Mouse (Mus musculus) Patski (cell line): ENCODE results near the gene Cmss1. TPM values are rescaled to one million over a fixed set of nuclear protein-coding genes. Genes with fewer than 3 reads are reported as not detected.

Experiments used
- ATAC-seq: fragments of 100-300 bp; one replicate; pipeline ENCODE4 v1.8.0; 2021
- CTCF ChIA-PET: fragments of 350-600 bp; sonication (Branson Sonifier 250); formaldehyde crosslinking; loops from one replicate; lab custom pipeline; 2022; ENCODE audit warnings: inconsistent platforms; lab: Charles Lee
- POLR2A ChIA-PET: fragments of 350-600 bp; sonication (Branson Sonifier 250); formaldehyde crosslinking; loops from one replicate; lab custom pipeline; 2022; ENCODE audit warnings: antibody characterized with exemption, inconsistent platforms; lab: Charles Lee
- DNase-seq: peaks from one replicate; pipeline ENCODE4 v3.0.0-alpha.2; 2011; ENCODE audit warnings: low read depth, low spot score
- H3K27me3 ChIP-seq: fragments of 371-371 bp; one replicate; pipeline ENCODE4 v1.5.1; 2021
- CTCF ChIP-seq: fragments of 100-300 bp; IDR thresholded peaks from one replicate; pipeline ENCODE4 v1.5.1; 2021
- in situ Hi-C: fragments of 300-500 bp; cut with MboI; formaldehyde crosslinking; loops from 3 replicates; pipeline ENCODE4 v1.11.1; 2018; ENCODE audit warnings: low pct_unique_long_range_greater_than_20kb, mixed read lengths
- polyA plus RNA-seq: library from polyadenylated mRNA; unstranded; gene quantifications from one replicate; pipeline ENCODE4 v1.2.3, GENCODE M21; 2021

The Cmss1 gene
- polyA plus RNA-seq, 1 experiment from 2014 or later: 13.8 TPM

GRCm38 (mm10) chr16:57564807-57565206, 41.9 kb downstream of the Cmss1 start:
- in situ Hi-C loops: loop anchor here (25.0 kb wide), 1 partner anchor 153 kb away; no protein-coding TSS in a partner anchor
- no peaks in the 10 kb centered on the region for H3K27me3 ChIP-seq
- ChIA-PET CTCF (interaction anchor here (0.6 to 1.9 kb wide), 4 partner anchors 10 to 166 kb away, joined by 3 to 10 read pairs (median 6); no protein-coding TSS in a partner anchor), POLR2A (no interaction called here)
- DNase-seq: no peak
- no peak for ATAC-seq
- no peak for TF ChIP-seq CTCF

GRCm38 (mm10) chr16:57563453-57563852, 43.2 kb downstream of the Cmss1 start:
- peak; percentile 86 for ATAC-seq
- in situ Hi-C loops: loop anchor here (25.0 kb wide), 1 partner anchor 151 kb away; no protein-coding TSS in a partner anchor
- no peak for TF ChIP-seq CTCF
- POLR2A ChIA-PET: no interaction called here
- DNase-seq: peak; percentile 50
- no peaks in the 10 kb centered on the region for H3K27me3 ChIP-seq
- CTCF ChIA-PET: interaction anchor here (1.5 to 1.9 kb wide), 2 partner anchors 10 to 30 kb away, joined by 5 to 6 read pairs; no protein-coding TSS in a partner anchor

GRCm38 (mm10) chr16:57560185-57560584, 46.5 kb downstream of the Cmss1 start:
- ChIA-PET CTCF (interaction anchor here (0.9 to 1.3 kb wide), 2 partner anchors 17 to 317 kb away, joined by 3 read pairs; no protein-coding TSS in a partner anchor), POLR2A (interaction anchor here (0.6 kb wide), 1 partner anchor 107 kb away, joined by 3 read pairs; no protein-coding TSS in a partner anchor)
- no peak for ATAC-seq
- no peak for TF ChIP-seq CTCF
- no peaks in the 10 kb centered on the region for H3K27me3 ChIP-seq
- in situ Hi-C loops: loop anchor here (25.0 kb wide), 1 partner anchor 148 kb away; no protein-coding TSS in a partner anchor
- DNase-seq: no peak

DNA sequence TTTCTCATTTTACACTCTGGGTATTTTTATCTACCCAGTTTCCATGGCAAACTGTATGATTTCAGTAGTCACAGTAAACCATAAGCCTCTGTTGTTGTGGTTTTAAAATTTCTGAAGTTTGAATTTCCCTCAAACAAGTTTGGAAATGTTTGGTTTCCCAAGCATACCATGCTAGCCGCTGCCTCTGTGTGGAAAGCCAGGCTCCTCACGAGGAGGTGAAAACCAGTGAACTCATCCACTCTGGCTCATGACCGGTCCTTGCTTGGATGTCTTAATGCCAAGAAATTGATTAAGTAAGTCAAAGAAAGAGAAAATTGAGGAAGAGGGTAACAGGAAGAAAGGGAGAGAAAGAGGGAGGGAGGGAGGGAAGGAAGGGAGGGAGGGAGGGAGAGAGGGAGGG, 48.4 kb downstream of the Cmss1 start:
- DNase-seq (no peak), ATAC-seq (no peak)
- no peaks in the 10 kb centered on the region for H3K27me3 ChIP-seq
- in situ Hi-C loops: loop anchor here (25.0 kb wide), 1 partner anchor 146 kb away; no protein-coding TSS in a partner anchor
- no peak for TF ChIP-seq CTCF
- ChIA-PET CTCF (no interaction called here), POLR2A (no interaction called here)

DNA sequence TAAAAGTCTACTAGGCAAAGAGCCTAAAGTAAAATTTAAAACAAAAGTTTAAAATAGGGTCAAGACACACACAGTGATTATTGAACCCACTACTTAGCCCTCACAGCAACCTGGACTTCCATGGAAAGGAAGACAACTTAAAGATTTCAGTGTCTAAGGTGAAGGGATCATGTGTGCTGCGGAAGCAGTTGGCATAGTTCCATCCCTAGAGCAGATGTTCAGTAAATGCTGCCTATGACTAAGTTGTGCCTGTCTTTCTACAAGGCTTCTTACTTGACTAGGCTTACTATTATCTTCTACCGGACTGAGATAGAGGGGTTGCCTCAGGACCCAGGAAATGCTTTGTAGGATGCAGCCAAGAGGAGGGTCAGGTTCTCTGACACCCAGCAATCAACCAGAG, 50.4 kb downstream of the Cmss1 start:
- DNase-seq (no peak), ATAC-seq (no peak)
- H3K27me3 ChIP-seq: no peaks in the 10 kb centered on the region
- ChIA-PET POLR2A (no interaction called here), CTCF (no interaction called here)
- no peak for TF ChIP-seq CTCF
- in situ Hi-C loops: loop anchor here (25.0 kb wide), 1 partner anchor 144 kb away; no protein-coding TSS in a partner anchor

GRCm38 (mm10) chr16:57555667-57556066, 51.0 kb downstream of the Cmss1 start:
- ATAC-seq (no peak), DNase-seq (no peak)
- no peaks in the 10 kb centered on the region for H3K27me3 ChIP-seq
- CTCF ChIA-PET: interaction anchor here (1.3 kb wide), 1 partner anchor 100 kb away, joined by 4 read pairs; no protein-coding TSS in a partner anchor
- POLR2A ChIA-PET: no interaction called here
- in situ Hi-C loops: loop anchor here (25.0 kb wide), 1 partner anchor 143 kb away; no protein-coding TSS in a partner anchor
- no peak for TF ChIP-seq CTCF

GRCm38 (mm10) chr16:57554886-57555400, 51.7 kb downstream of the Cmss1 start:
- ATAC-seq: no peak
- TF ChIP-seq CTCF: no peak
- no peaks in the 10 kb centered on the region for H3K27me3 ChIP-seq
- ChIA-PET POLR2A (interaction anchor here (1.2 kb wide), 1 partner anchor 16 kb away, joined by 3 read pairs; no protein-coding TSS in a partner anchor), CTCF (interaction anchor here (1.2 to 1.3 kb wide), 2 partner anchors 22 to 99 kb away, joined by 3 to 4 read pairs; no protein-coding TSS in a partner anchor)
- no peak for DNase-seq
- in situ Hi-C loops: loop anchor here (25.0 kb wide), 1 partner anchor 143 kb away; no protein-coding TSS in a partner anchor

- ChIA-PET CTCF (no interaction called here), POLR2A (interaction anchor here (1.0 kb wide), 1 partner anchor 150 kb away, joined by 4 read pairs; no protein-coding TSS in a partner anchor)
- DNase-seq (no peak), ATAC-seq (no peak)
- no peaks in the 10 kb centered on the region for H3K27me3 ChIP-seq
- in situ Hi-C loops: loop anchor here (25.0 kb wide), 1 partner anchor 141 kb away; no protein-coding TSS in a partner anchor
- TF ChIP-seq CTCF: no peak
These were observed 53.4 kb downstream of the Cmss1 start for GRCm38 (mm10) chr16:57553235-57553634.

DNA sequence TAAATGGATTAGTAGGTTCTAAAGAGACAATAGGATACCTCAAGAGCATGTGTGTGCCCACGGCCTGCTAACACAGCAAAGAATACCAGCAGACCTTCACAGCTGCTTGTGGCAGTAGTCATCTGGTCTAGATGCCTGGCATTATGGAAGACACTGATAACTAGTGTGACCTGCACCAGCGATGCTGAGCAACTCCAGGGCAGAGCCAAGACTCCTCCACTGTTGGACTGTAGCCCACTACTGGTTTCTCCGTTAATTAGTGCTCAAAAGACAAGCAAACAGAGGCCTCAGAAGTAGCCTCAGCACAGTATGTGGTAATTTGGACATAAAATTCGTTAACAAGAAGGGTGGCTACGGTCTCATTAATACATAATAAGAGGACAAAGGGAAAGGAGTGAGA, 54.0 kb downstream of the Cmss1 start:
- ChIA-PET CTCF (interaction anchor here (1.0 kb wide), 1 partner anchor 16 kb away, joined by 3 read pairs; no protein-coding TSS in a partner anchor), POLR2A (interaction anchor here (1.0 kb wide), 1 partner anchor 149 kb away, joined by 4 read pairs; no protein-coding TSS in a partner anchor)
- DNase-seq (no peak), ATAC-seq (no peak)
- in situ Hi-C loops: loop anchor here (25.0 kb wide), 1 partner anchor 140 kb away; no protein-coding TSS in a partner anchor
- no peaks in the 10 kb centered on the region for H3K27me3 ChIP-seq
- no peak for TF ChIP-seq CTCF

DNA sequence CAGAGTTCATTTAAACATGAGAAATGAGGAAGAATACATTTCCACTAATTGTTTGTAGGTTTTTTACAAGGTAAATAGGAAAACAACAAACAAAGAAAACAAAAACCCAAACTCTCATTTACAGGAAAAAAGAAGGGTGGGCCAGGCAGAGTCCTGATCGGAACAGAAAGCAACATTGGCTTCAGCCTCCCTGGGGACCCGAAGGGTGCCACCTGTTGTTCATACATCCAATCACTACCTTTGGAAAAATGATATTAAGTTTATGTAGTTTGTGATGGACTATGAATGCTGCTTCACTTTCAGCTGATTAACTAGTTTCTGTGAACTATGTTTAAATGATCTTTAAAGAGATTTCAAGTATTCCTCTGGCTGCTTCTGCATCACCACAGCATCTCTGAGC, 55.0 kb downstream of the Cmss1 start:
- ChIA-PET POLR2A (no interaction called here), CTCF (interaction anchor here (0.9 to 1.0 kb wide), 2 partner anchors 14 to 17 kb away, joined by 3 read pairs; no protein-coding TSS in a partner anchor)
- DNase-seq: no peak
- ATAC-seq: no peak
- no peaks in the 10 kb centered on the region for H3K27me3 ChIP-seq
- in situ Hi-C loops: loop anchor here (25.0 kb wide), 1 partner anchor 139 kb away; no protein-coding TSS in a partner anchor
- TF ChIP-seq CTCF: peak; percentile 35
